Mouse (Mus musculus): ENCODE measurements around the gene Ano4.

DNA sequence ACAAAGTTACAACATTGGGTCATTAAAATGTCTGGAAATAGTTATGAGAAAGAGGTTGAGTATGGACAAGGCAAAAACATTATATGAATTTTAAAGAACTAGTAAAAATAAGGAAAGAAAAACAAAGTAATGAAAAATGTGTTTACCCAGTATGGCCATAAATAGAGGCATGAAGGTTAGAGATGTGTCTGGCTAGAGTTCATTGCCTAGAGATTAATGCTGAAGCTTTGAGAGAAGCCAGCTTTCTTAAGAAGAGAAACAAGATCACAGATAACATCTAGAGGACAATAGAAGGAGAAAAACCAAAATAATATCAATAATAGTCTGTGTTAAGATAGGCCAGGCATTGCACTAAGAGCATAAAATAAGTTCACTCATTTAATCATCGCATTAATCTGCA lies 180.0 kb downstream of the Ano4 start:
- TF ChIP-seq CTCF (conservative IDR thresholded peaks at IDR 0.05; ENCODE audit: low read length) (no peak), POU5F1 (IDR thresholded peaks at IDR 0.05; ENCODE audit: borderline replicate concordance, low read length) (no peak)
